Mouse (Mus musculus): ENCODE results near the gene Cdk2ap2. TPM values are rescaled to one million over a fixed set of nuclear protein-coding genes. Genes with fewer than 3 reads are reported as not detected.

Gene Cdk2ap2
- polyA plus RNA-seq, 2 experiments: 52.5 to 101 TPM

DNA sequence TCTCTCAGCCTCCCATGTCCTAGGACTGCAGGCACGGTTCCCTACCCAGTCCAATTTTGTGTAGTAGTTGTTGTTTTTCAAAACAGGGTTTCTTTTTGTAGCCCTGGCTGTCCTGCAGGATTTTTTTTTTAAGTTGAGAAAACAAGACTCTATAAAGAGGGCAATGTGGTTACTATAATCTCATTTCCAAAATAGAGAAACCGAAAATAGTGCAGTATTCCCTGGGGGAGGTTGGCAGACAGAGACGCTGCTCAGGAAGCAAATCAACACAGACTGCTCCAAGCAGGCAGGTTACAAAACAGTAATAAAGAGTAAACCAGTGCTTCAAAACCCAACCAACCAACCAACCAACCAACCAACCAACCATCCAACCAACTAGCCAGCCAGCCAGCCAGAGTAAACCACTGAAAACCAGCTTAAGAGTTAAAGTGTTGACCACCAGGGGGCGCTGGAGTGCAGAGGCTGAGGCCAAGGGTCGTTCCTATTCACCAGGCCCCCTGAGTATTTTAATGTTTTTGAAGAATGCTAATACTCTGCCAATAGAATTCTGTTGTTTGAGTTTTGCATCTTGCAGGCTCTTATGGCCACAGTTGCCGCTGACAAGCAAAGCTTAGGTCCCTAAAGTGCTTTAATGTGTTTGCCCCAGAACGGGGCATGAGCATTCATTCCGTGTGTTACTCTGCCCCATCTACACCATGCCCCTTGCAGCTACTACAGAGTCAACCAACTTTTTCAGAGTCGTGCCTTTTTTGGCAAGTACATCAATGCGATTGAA is 45.1 kb upstream of the Cdk2ap2 start:
- ATAC-seq (ENCODE audit: insufficient read depth) (no peak), DNase-seq (ENCODE audit: low read depth in 3 of 3, low spot score in 3 of 3) (no peak)
- Histone ChIP-seq H3K9me3 (ENCODE audit: control insufficient read depth, low read length) (no peaks in the 10 kb centered on the region), H3K27me3 (ENCODE audit: control insufficient read depth, insufficient read depth, low read length) (no peaks in the 10 kb centered on the region), H3K36me3 (replicated peaks; ENCODE audit: control insufficient read depth, insufficient read depth, low read depth) (no peaks in the 10 kb centered on the region), H3K9ac (replicated peaks) (no peak overlapping the region), H3K4me1 (replicated peaks; ENCODE audit: control insufficient read depth in 2 of 2, insufficient read depth in 2 of 2, low read length in 1 of 2) (peaks cover 9 to 26% of the 10 kb centered on the region in 2 experiments), H3K4me2 (ENCODE audit: low read depth) (no peak overlapping the region), H3K27ac (no peak overlapping the region), H3K4me3 (ENCODE audit: insufficient read depth in 1 of 2, low read depth in 2 of 2, low read length in 2 of 2) (no peak overlapping the region)
- TF ChIP-seq CTCF (IDR thresholded peaks at IDR 0.05; ENCODE audit: low read depth) (peak; percentile 94), EP300 (IDR thresholded peaks at IDR 0.05; ENCODE audit: low read depth) (no peak)
- WGBS (ENCODE audit: insufficient replicate concordance): 51% methylated on average over 10 of the region's 10 CpGs

DNA sequence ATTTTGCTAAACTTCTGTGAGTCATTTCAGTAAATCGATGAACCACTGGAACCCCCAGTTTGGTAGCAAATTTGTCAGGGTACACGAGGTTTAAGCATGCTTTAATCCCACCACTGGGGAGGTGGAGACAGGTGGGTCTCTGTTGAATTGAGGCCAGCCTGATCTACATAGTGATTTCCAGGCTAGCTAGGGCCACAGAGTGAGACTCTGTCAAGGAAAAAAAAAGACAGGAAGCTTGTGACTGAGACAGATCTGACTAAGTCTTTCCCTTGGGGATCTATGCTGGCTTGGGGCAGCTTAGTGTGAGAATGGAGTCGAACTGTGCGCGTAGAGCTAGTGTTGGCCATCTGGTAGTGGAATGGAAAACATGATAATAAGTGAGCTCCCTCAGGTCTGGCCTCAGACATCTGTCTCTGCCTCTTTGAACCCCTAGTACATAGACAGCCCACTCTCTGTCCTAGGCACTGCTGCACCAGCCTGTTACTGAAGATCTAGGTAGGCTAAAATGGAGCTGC is 44.4 kb upstream of the Cdk2ap2 start:
- no peak overlapping the region for H3K4me3 ChIP-seq (ENCODE audit: insufficient read depth in 1 of 2, low read depth in 2 of 2, low read length in 2 of 2)
- DNase-seq (ENCODE audit: low read depth in 3 of 3, low spot score in 3 of 3) (no peak), ATAC-seq (ENCODE audit: insufficient read depth) (no peak)
- TF ChIP-seq EP300 (IDR thresholded peaks at IDR 0.05; ENCODE audit: low read depth) (no peak), CTCF (IDR thresholded peaks at IDR 0.05; ENCODE audit: low read depth) (no peak)
- H3K27me3 ChIP-seq (ENCODE audit: control insufficient read depth, insufficient read depth, low read length): no peaks in the 10 kb centered on the region
- peaks cover 3 to 21% of the 10 kb centered on the region in 2 experiments for H3K4me1 ChIP-seq (replicated peaks; ENCODE audit: control insufficient read depth in 2 of 2, insufficient read depth in 2 of 2, low read length in 1 of 2)
- no peak overlapping the region for H3K27ac ChIP-seq
- H3K36me3 ChIP-seq (replicated peaks; ENCODE audit: control insufficient read depth, insufficient read depth, low read depth): no peaks in the 10 kb centered on the region
- H3K9ac ChIP-seq (replicated peaks): no peak overlapping the region
- no peak overlapping the region for H3K4me2 ChIP-seq (ENCODE audit: low read depth)
- WGBS (ENCODE audit: insufficient replicate concordance): 61% methylated on average over 5 of the region's 5 CpGs
- no peaks in the 10 kb centered on the region for H3K9me3 ChIP-seq (ENCODE audit: control insufficient read depth, low read length)

DNA sequence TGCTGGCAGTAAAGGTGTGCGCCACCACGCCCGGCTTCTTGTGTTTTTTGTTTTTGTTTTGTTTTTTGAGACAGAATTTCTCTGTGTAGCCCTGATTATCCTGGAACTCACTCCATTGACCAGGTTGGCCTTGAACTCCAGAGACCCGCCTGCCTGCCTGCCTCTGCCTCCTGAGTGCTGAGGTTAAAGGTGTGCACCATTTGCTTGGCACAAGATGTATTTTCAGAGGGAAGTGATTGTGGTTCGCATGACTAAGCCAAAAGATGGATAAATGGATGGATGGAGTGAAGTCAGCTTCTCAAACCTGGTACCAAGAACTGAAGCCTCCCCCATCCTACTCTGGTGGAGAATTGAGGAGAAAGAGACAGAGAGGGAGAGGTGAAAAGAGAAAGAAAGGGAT is 42.4 kb upstream of the Cdk2ap2 start:
- WGBS (ENCODE audit: insufficient replicate concordance): 70% methylated on average over 5 of the region's 5 CpGs
- H3K27ac ChIP-seq: no peak overlapping the region

DNA sequence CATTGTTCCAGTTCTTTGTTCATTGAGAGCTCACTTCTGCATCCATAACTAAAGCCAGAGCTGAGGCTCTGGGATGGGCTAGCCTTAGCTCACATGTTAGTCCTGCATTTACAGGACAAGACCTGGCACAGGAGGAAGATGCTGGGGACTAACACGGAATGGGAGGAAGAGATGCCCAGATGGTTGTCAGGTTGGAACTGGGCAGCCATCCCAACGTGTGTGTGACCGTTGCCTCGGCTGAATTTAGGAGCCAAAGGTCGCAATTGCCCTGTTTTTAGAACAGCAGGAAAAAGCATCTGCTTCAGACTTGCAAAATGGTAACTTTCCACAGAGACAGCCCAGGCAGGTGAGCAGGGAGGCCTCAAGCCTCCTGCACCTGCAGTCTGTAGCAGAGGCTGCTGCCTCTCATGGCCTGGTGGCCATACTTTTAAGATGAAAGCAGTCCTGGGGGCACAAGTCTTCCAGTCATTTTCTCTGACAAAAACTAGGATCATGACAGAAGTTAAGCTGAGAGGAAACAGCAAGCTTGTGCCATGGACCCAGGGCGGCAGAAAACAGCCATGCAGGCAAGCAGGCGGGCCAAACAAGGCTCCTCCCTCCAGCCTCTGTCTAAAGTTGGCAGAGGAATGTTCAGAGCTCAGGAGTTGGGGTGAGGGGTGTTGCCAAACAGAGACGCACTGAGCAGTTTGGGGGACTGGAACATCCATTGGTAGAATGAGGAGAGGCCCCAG is 41.6 kb upstream of the Cdk2ap2 start:
- WGBS (ENCODE audit: insufficient replicate concordance): 61% methylated on average over 8 of the region's 8 CpGs

More for the DNA sequence above, 42.4 kb upstream of the Cdk2ap2 start:
- ATAC-seq (ENCODE audit: insufficient read depth): no peak
- H3K4me1 ChIP-seq (replicated peaks; ENCODE audit: control insufficient read depth in 2 of 2, insufficient read depth in 2 of 2, low read length in 1 of 2): peaks cover 15 to 32% of the 10 kb centered on the region in 2 experiments
- TF ChIP-seq EP300 (IDR thresholded peaks at IDR 0.05; ENCODE audit: low read depth) (no peak), CTCF (IDR thresholded peaks at IDR 0.05; ENCODE audit: low read depth) (no peak)
- no peak for DNase-seq (ENCODE audit: low read depth in 3 of 3, low spot score in 3 of 3)
- H3K9me3 ChIP-seq (ENCODE audit: control insufficient read depth, low read length): no peaks in the 10 kb centered on the region
- H3K9ac ChIP-seq (replicated peaks): no peak overlapping the region
- H3K27me3 ChIP-seq (ENCODE audit: control insufficient read depth, insufficient read depth, low read length): no peaks in the 10 kb centered on the region
- H3K4me2 ChIP-seq (ENCODE audit: low read depth): no peak overlapping the region
- no peaks in the 10 kb centered on the region for H3K36me3 ChIP-seq (replicated peaks; ENCODE audit: control insufficient read depth, insufficient read depth, low read depth)
- H3K4me3 ChIP-seq (ENCODE audit: insufficient read depth in 1 of 2, low read depth in 2 of 2, low read length in 2 of 2): no peak overlapping the region

More for the DNA sequence above, 41.6 kb upstream of the Cdk2ap2 start:
- Histone ChIP-seq H3K9ac (replicated peaks) (no peak overlapping the region), H3K27ac (no peak overlapping the region), H3K4me3 (ENCODE audit: insufficient read depth in 1 of 2, low read depth in 2 of 2, low read length in 2 of 2) (no peak overlapping the region), H3K36me3 (replicated peaks; ENCODE audit: control insufficient read depth, insufficient read depth, low read depth) (no peaks in the 10 kb centered on the region), H3K4me1 (replicated peaks; ENCODE audit: control insufficient read depth in 2 of 2, insufficient read depth in 2 of 2, low read length in 1 of 2) (peaks cover 21 to 36% of the 10 kb centered on the region in 2 experiments), H3K4me2 (ENCODE audit: low read depth) (no peak overlapping the region), H3K9me3 (ENCODE audit: control insufficient read depth, low read length) (no peaks in the 10 kb centered on the region), H3K27me3 (ENCODE audit: control insufficient read depth, insufficient read depth, low read length) (no peaks in the 10 kb centered on the region)
- TF ChIP-seq EP300 (IDR thresholded peaks at IDR 0.05; ENCODE audit: low read depth) (no peak), CTCF (IDR thresholded peaks at IDR 0.05; ENCODE audit: low read depth) (no peak)
- ATAC-seq (ENCODE audit: insufficient read depth) (no peak), DNase-seq (ENCODE audit: low read depth in 3 of 3, low spot score in 3 of 3) (no peak)

All from liver, embryonic 14.5 days (tissue).